Mouse (Mus musculus): ENCODE measurements around the gene Nudt16l1.

Nudt16l1 gene

GRCm38 (mm10) chr16:4938461-4938860, at the start of gene Nudt16l1:
TSS of gene Nudt16l1 (plus strand) at chr16:4938761.
- no peaks in the 10 kb centered on the region for H3K27me3 ChIP-seq (ENCODE audit: control insufficient read depth, insufficient read depth, low read length, poor library complexity, severe bottlenecking)
- no peak for DNase-seq (ENCODE audit: low read depth, low spot score)
- peaks cover 6% of the 10 kb centered on the region for H3K36me3 ChIP-seq (ENCODE audit: control insufficient read depth, insufficient read depth, low read length, poor library complexity, severe bottlenecking)

- DNase-seq (ENCODE audit: low read depth, low spot score): no peak
- H3K27me3 ChIP-seq (ENCODE audit: control insufficient read depth, insufficient read depth, low read length, poor library complexity, severe bottlenecking): no peaks in the 10 kb centered on the region
- peaks cover 1% of the 10 kb centered on the region; the same call in 1 of the 2 replicates for H3K36me3 ChIP-seq (ENCODE audit: control insufficient read depth, insufficient read depth, low read length, poor library complexity, severe bottlenecking)
Measured at GRCm38 (mm10) chr16:4890201-4890709, 48.3 kb upstream of the Nudt16l1 start.

GRCm38 (mm10) chr16:4892171-4892570, 46.4 kb upstream of the Nudt16l1 start:
- no peaks in the 10 kb centered on the region for H3K27me3 ChIP-seq (ENCODE audit: control insufficient read depth, insufficient read depth, low read length, poor library complexity, severe bottlenecking)
- DNase-seq (ENCODE audit: low read depth, low spot score): no peak

GRCm38 (mm10) chr16:4894201-4894908, 44.2 kb upstream of the Nudt16l1 start:
- H3K36me3 ChIP-seq (ENCODE audit: control insufficient read depth, insufficient read depth, low read length, poor library complexity, severe bottlenecking): peaks cover 1% of the 10 kb centered on the region; the same call in 1 of the 2 replicates
- no peaks in the 10 kb centered on the region for H3K27me3 ChIP-seq (ENCODE audit: control insufficient read depth, insufficient read depth, low read length, poor library complexity, severe bottlenecking)
- DNase-seq (ENCODE audit: low read depth, low spot score): no peak

More at GRCm38 (mm10) chr16:4892171-4892570, 46.4 kb upstream of the Nudt16l1 start:
- H3K36me3 ChIP-seq (ENCODE audit: control insufficient read depth, insufficient read depth, low read length, poor library complexity, severe bottlenecking): peaks cover 1% of the 10 kb centered on the region; the same call in 1 of the 2 replicates

GRCm38 (mm10) chr16:4896249-4897027, 42.1 kb upstream of the Nudt16l1 start:
- no peaks in the 10 kb centered on the region for H3K27me3 ChIP-seq (ENCODE audit: control insufficient read depth, insufficient read depth, low read length, poor library complexity, severe bottlenecking)

GRCm38 (mm10) chr16:4897146-4897730, 41.3 kb upstream of the Nudt16l1 start:
- H3K36me3 ChIP-seq (ENCODE audit: control insufficient read depth, insufficient read depth, low read length, poor library complexity, severe bottlenecking): peaks cover 1% of the 10 kb centered on the region; the same call in 1 of the 2 replicates
- no peaks in the 10 kb centered on the region for H3K27me3 ChIP-seq (ENCODE audit: control insufficient read depth, insufficient read depth, low read length, poor library complexity, severe bottlenecking)
- DNase-seq (ENCODE audit: low read depth, low spot score): peak; percentile 40

More at GRCm38 (mm10) chr16:4896249-4897027, 42.1 kb upstream of the Nudt16l1 start:
- DNase-seq (ENCODE audit: low read depth, low spot score): no peak
- peaks cover 1% of the 10 kb centered on the region; the same call in 1 of the 2 replicates for H3K36me3 ChIP-seq (ENCODE audit: control insufficient read depth, insufficient read depth, low read length, poor library complexity, severe bottlenecking)

GRCm38 (mm10) chr16:4898881-4899280, 39.7 kb upstream of the Nudt16l1 start:
- H3K27me3 ChIP-seq (ENCODE audit: control insufficient read depth, insufficient read depth, low read length, poor library complexity, severe bottlenecking): no peaks in the 10 kb centered on the region
- no peaks in the 10 kb centered on the region for H3K36me3 ChIP-seq (ENCODE audit: control insufficient read depth, insufficient read depth, low read length, poor library complexity, severe bottlenecking)
- peak; percentile 82 for DNase-seq (ENCODE audit: low read depth, low spot score)

GRCm38 (mm10) chr16:4899711-4900110, 38.9 kb upstream of the Nudt16l1 start:
- DNase-seq (ENCODE audit: low read depth, low spot score): no peak
- Histone ChIP-seq H3K36me3 (ENCODE audit: control insufficient read depth, insufficient read depth, low read length, poor library complexity, severe bottlenecking) (no peaks in the 10 kb centered on the region), H3K27me3 (ENCODE audit: control insufficient read depth, insufficient read depth, low read length, poor library complexity, severe bottlenecking) (no peaks in the 10 kb centered on the region)

GRCm38 (mm10) chr16:4901167-4901566, 37.4 kb upstream of the Nudt16l1 start:
- Histone ChIP-seq H3K36me3 (ENCODE audit: control insufficient read depth, insufficient read depth, low read length, poor library complexity, severe bottlenecking) (no peaks in the 10 kb centered on the region), H3K27me3 (ENCODE audit: control insufficient read depth, insufficient read depth, low read length, poor library complexity, severe bottlenecking) (no peaks in the 10 kb centered on the region)
- DNase-seq (ENCODE audit: low read depth, low spot score): no peak

- Histone ChIP-seq H3K36me3 (ENCODE audit: control insufficient read depth, insufficient read depth, low read length, poor library complexity, severe bottlenecking) (no peaks in the 10 kb centered on the region), H3K27me3 (ENCODE audit: control insufficient read depth, insufficient read depth, low read length, poor library complexity, severe bottlenecking) (no peaks in the 10 kb centered on the region)
- no peak for DNase-seq (ENCODE audit: low read depth, low spot score)
Measured at GRCm38 (mm10) chr16:4902390-4902789, 36.2 kb upstream of the Nudt16l1 start.

GRCm38 (mm10) chr16:4903491-4904102, 35.0 kb upstream of the Nudt16l1 start:
- Histone ChIP-seq H3K27me3 (ENCODE audit: control insufficient read depth, insufficient read depth, low read length, poor library complexity, severe bottlenecking) (no peaks in the 10 kb centered on the region), H3K36me3 (ENCODE audit: control insufficient read depth, insufficient read depth, low read length, poor library complexity, severe bottlenecking) (no peaks in the 10 kb centered on the region; the same call in 1 of the 2 replicates)
- no peak for DNase-seq (ENCODE audit: low read depth, low spot score)

GRCm38 (mm10) chr16:4904878-4905277, 33.7 kb upstream of the Nudt16l1 start:
- Histone ChIP-seq H3K27me3 (ENCODE audit: control insufficient read depth, insufficient read depth, low read length, poor library complexity, severe bottlenecking) (no peaks in the 10 kb centered on the region), H3K36me3 (ENCODE audit: control insufficient read depth, insufficient read depth, low read length, poor library complexity, severe bottlenecking) (no peaks in the 10 kb centered on the region; the same call in 1 of the 2 replicates)
- DNase-seq (ENCODE audit: low read depth, low spot score): no peak

GRCm38 (mm10) chr16:4905591-4905990, 33.0 kb upstream of the Nudt16l1 start:
- DNase-seq (ENCODE audit: low read depth, low spot score): no peak
- Histone ChIP-seq H3K36me3 (ENCODE audit: control insufficient read depth, insufficient read depth, low read length, poor library complexity, severe bottlenecking) (peaks cover 2% of the 10 kb centered on the region; the same call in 1 of the 2 replicates), H3K27me3 (ENCODE audit: control insufficient read depth, insufficient read depth, low read length, poor library complexity, severe bottlenecking) (no peaks in the 10 kb centered on the region)

- no peak for DNase-seq (ENCODE audit: low read depth, low spot score)
Measured at GRCm38 (mm10) chr16:4906559-4906958, 32.0 kb upstream of the Nudt16l1 start.

More at GRCm38 (mm10) chr16:4906559-4906958, 32.0 kb upstream of the Nudt16l1 start:
- Histone ChIP-seq H3K27me3 (ENCODE audit: control insufficient read depth, insufficient read depth, low read length, poor library complexity, severe bottlenecking) (no peaks in the 10 kb centered on the region), H3K36me3 (ENCODE audit: control insufficient read depth, insufficient read depth, low read length, poor library complexity, severe bottlenecking) (peaks cover 4% of the 10 kb centered on the region; the same call in 1 of the 2 replicates)

Measured in splenic B cell, adult 2 months (primary cell).